Mouse (Mus musculus): ENCODE measurements around the gene Fam168a. TPM values are rescaled to one million over a fixed set of nuclear protein-coding genes. Genes with fewer than 3 reads are reported as not detected.
A peak's percentile ranks its signal among the peaks of the same experiment; 100 is the strongest.

Gene Fam168a
- polyA plus RNA-seq, 1 experiment from 2014 or later = 40.2 TPM

- TF ChIP-seq CTCF (IDR thresholded peaks at IDR 0.05) = no peak
- DNase-seq (ENCODE audit: low read depth, low spot score) = no peak
- CTCF ChIA-PET = interaction anchor here (1.3 kb wide), 1 partner anchor 17 kb away, joined by 5 read pairs; no protein-coding TSS in a partner anchor
- in situ Hi-C loops (cut with MboI; ENCODE audit: low pct_unique_long_range_greater_than_20kb) = loop anchor here (10.0 kb wide), 1 partner anchor 336 kb away; no protein-coding TSS in a partner anchor
- H3K27me3 ChIP-seq = no peaks in the 10 kb centered on the region
- POLR2A ChIA-PET = no interaction called here
- ATAC-seq = no peak
Measured at GRCm38 (mm10) chr7:100860450-100860849, 154.0 kb downstream of the Fam168a start.

DNA sequence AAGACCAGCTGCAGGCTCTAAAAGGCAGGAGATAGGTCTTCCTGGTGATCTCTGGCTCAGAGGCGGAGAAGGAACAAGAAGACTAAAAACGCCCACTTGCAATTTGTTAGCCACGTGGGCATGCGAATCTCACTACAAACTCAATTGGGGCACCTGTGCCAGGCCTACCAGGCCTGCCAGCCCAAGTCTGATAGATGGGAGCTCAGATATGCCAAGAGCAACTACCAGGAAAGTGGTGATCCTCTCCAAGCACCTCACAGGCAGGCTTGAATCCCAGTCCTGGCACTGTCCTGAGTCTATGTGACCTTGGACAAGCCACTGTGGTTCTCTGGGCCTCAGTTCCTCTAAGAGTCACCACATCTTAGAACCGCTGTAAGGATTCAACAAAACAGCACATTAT lies 154.8 kb downstream of the Fam168a start:
- in situ Hi-C loops (cut with MboI; ENCODE audit: low pct_unique_long_range_greater_than_20kb) = loop anchor here (10.0 kb wide), 1 partner anchor 336 kb away; no protein-coding TSS in a partner anchor
- ChIA-PET POLR2A (no interaction called here), CTCF (interaction anchor here (1.3 kb wide), 1 partner anchor 16 kb away, joined by 5 read pairs; no protein-coding TSS in a partner anchor)
- ATAC-seq = no peak
- no peak for TF ChIP-seq CTCF (IDR thresholded peaks at IDR 0.05)
- no peaks in the 10 kb centered on the region for H3K27me3 ChIP-seq
- DNase-seq (ENCODE audit: low read depth, low spot score) = no peak

DNA sequence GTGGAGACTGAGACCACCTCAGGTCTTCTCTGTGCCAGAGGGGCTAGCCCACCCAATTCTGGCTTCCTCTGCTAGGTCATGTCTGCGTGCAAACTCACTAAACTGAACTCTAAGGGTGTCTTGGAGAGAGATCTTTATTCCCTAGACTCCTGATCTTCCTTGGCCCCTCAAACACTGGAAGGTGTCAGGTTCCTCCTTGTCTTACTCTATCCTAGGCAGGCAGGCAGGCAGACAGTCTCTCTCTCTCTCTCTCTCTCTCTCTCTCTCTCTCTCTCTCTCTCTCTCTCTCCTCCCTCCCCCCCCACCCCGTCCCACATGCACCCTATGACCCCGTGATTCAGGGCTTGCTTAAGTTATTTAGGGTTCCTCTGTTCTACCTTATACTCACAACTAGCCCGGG lies 155.9 kb downstream of the Fam168a start:
- no peak for DNase-seq (ENCODE audit: low read depth, low spot score)
- ChIA-PET POLR2A (no interaction called here), CTCF (no interaction called here)
- no peaks in the 10 kb centered on the region for H3K27me3 ChIP-seq
- TF ChIP-seq CTCF (IDR thresholded peaks at IDR 0.05) = no peak
- in situ Hi-C loops (cut with MboI; ENCODE audit: low pct_unique_long_range_greater_than_20kb) = loop anchor here (10.0 kb wide), 1 partner anchor 338 kb away; no protein-coding TSS in a partner anchor
- no peak for ATAC-seq

GRCm38 (mm10) chr7:100862828-100863638 lies 156.6 kb downstream of the Fam168a start, which contains the start of gene Relt:
Gene Relt, minus strand, starts transcription at chr7:100863446.
- DNase-seq (ENCODE audit: low read depth, low spot score) (peak; percentile 70), ATAC-seq (peak; percentile 84)
- in situ Hi-C loops (cut with MboI; ENCODE audit: low pct_unique_long_range_greater_than_20kb) = loop anchor here (10.0 kb wide), 1 partner anchor 338 kb away; no protein-coding TSS in a partner anchor
- CTCF ChIA-PET = interaction anchor here (0.9 to 2.5 kb wide), 5 partner anchors 14 to 184 kb away, joined by 3 to 21 read pairs (median 3); no protein-coding TSS in a partner anchor
- TF ChIP-seq CTCF (IDR thresholded peaks at IDR 0.05) = no peak
- H3K27me3 ChIP-seq = no peaks in the 10 kb centered on the region
- POLR2A ChIA-PET = no interaction called here

- in situ Hi-C loops (cut with MboI; ENCODE audit: low pct_unique_long_range_greater_than_20kb) = loop anchor here (5.0 to 10.0 kb wide), 2 partner anchors 179 to 342 kb away; no protein-coding TSS in a partner anchor
- TF ChIP-seq CTCF (IDR thresholded peaks at IDR 0.05) = peak; percentile 86
- no peaks in the 10 kb centered on the region for H3K27me3 ChIP-seq
- ChIA-PET POLR2A (no interaction called here), CTCF (interaction anchor here (1.0 to 4.9 kb wide), 7 partner anchors 11 to 118 kb away, joined by 3 to 43 read pairs (median 5); no protein-coding TSS in a partner anchor)
- ATAC-seq = no peak
- DNase-seq (ENCODE audit: low read depth, low spot score) = peak; percentile 15
Measured at GRCm38 (mm10) chr7:100866675-100867074, 160.2 kb downstream of the Fam168a start.

DNA sequence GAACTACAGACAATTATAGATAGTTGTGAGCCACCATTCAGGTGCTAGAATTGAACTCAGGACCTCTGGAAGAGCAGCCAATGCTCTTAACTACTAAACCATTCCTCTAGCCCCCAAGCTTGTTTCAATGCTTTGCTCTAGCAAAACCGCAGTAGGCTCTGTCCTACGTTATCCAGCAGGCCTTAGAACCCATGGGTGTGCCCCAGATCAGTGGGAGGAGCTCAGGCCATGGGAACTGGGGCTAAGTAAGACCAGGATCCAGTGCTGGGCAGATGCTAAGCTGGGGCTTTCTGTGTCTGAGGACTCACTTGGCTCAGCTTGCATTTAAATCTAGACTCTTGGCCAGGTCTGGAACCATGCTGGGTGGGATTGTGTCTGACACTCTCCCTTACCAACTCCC lies 161.1 kb downstream of the Fam168a start:
- no peak for ATAC-seq
- TF ChIP-seq CTCF (IDR thresholded peaks at IDR 0.05) = no peak
- in situ Hi-C loops (cut with MboI; ENCODE audit: low pct_unique_long_range_greater_than_20kb) = loop anchor here (5.0 to 10.0 kb wide), 2 partner anchors 180 to 343 kb away; no protein-coding TSS in a partner anchor
- CTCF ChIA-PET = interaction anchor here (1.2 to 4.9 kb wide), 4 partner anchors 10 to 204 kb away, joined by 3 to 43 read pairs (median 9); no protein-coding TSS in a partner anchor
- H3K27me3 ChIP-seq = no peaks in the 10 kb centered on the region
- no peak for DNase-seq (ENCODE audit: low read depth, low spot score)
- POLR2A ChIA-PET = interaction anchor here (2.3 kb wide), 1 partner anchor 20 kb away, joined by 7 read pairs; no protein-coding TSS in a partner anchor

- ATAC-seq = no peak
- POLR2A ChIA-PET = interaction anchor here (0.5 to 2.3 kb wide), 2 partner anchors 21 to 115 kb away, joined by 3 to 7 read pairs; no protein-coding TSS in a partner anchor
- CTCF ChIA-PET = interaction anchor here (1.1 to 4.9 kb wide), 6 partner anchors 9 to 205 kb away, joined by 3 to 43 read pairs (median 6); no protein-coding TSS in a partner anchor
- H3K27me3 ChIP-seq = no peaks in the 10 kb centered on the region
- TF ChIP-seq CTCF (IDR thresholded peaks at IDR 0.05) = no peak
- in situ Hi-C loops (cut with MboI; ENCODE audit: low pct_unique_long_range_greater_than_20kb) = loop anchor here (5.0 to 10.0 kb wide), 2 partner anchors 181 to 344 kb away; no protein-coding TSS in a partner anchor
- no peak for DNase-seq (ENCODE audit: low read depth, low spot score)
Measured at GRCm38 (mm10) chr7:100868551-100868950, 162.1 kb downstream of the Fam168a start.

DNA sequence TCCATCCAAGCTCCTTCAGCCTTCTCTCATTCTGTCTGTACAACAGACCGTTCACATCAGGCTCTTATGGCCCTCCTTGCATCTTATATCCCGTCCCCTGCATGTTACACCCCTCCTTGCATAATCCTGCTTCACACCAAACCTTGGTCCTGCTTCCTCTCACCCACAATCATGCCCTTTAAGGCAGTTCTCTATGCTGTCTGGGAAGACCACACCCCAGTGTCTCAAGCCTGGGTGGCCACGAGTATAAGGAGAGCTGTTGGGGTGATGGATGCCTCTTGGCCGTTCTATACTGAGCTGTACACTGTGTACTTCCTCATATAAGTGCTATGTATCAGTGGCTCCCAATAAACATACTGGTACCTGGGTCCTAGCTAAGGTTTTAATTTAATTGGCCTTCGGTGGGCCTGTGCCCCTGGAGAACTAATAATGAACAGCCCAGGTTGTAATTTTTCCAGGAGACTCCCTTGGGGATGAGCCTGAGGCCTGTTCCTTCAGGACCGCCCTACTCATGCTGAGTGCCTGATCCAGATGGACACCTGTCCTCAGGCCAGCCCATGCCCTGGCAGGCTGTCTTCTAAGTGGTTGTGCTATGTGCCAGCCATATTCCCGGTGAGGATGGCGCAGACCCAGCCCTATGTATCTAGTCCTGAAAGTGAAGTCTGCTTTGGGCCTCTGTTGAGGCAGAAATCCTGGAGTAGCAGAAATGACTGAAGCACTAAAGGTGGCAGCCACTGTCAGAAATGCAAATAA lies 163.6 kb downstream of the Fam168a start:
- ATAC-seq (no peak), DNase-seq (ENCODE audit: low read depth, low spot score) (no peak)
- CTCF ChIA-PET = interaction anchor here (1.5 to 4.9 kb wide), 3 partner anchors 17 to 185 kb away, joined by 5 to 43 read pairs (median 6); no protein-coding TSS in a partner anchor
- no peak for TF ChIP-seq CTCF (IDR thresholded peaks at IDR 0.05)
- H3K27me3 ChIP-seq = no peaks in the 10 kb centered on the region
- POLR2A ChIA-PET = no interaction called here
- in situ Hi-C loops (cut with MboI; ENCODE audit: low pct_unique_long_range_greater_than_20kb) = loop anchor here (5.0 to 10.0 kb wide), 3 partner anchors 65 to 345 kb away; partner anchors contain the start of gene Arhgef17

DNA sequence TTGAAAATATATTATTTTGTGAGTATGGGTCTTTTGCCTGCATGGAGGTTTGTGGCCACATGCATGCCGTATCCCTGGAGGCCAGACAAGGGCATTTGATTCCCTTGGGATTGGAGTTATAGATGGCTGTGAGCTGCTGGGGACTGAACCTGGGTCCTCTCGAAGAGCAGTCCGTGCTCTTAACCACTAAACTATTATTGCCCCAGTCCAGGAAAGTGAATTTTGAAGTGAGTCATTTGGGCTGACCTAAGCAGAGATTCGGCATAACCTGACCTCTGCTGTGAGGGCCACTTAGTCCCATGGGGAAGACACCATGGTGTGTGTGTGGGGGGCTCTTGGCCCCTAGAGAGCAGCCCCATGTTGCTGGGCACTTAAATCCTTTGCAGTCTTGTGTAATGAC lies 164.9 kb downstream of the Fam168a start:
- ChIA-PET CTCF (interaction anchor here (1.4 kb wide), 1 partner anchor 15 kb away, joined by 4 read pairs; no protein-coding TSS in a partner anchor), POLR2A (no interaction called here)
- no peaks in the 10 kb centered on the region for H3K27me3 ChIP-seq
- in situ Hi-C loops (cut with MboI; ENCODE audit: low pct_unique_long_range_greater_than_20kb) = loop anchor here (10.0 kb wide), 1 partner anchor 63 kb away; the partner anchor contains the start of gene Arhgef17
- no peak for ATAC-seq
- DNase-seq (ENCODE audit: low read depth, low spot score) = no peak
- TF ChIP-seq CTCF (IDR thresholded peaks at IDR 0.05) = no peak

Data from Patski (cell line).